Mouse (Mus musculus) cerebellum, postnatal 10 days (tissue): ENCODE measurements at regions not wholly inside any gene's neighbourhood (a gene's known extent, or its start where the extent isn't known, plus 50 kb on each side); places are given as distances from the start of the nearest gene placed in this dataset.
A peak's percentile ranks its signal among the peaks of the same experiment; 100 is the strongest.

Experiments used
- DNase-seq, 2 experiments: peaks; one replicate each; pipeline ENCODE4 v3.0.0; 2021; ENCODE audit warnings: mixed read lengths in 2 of 2

DNA sequence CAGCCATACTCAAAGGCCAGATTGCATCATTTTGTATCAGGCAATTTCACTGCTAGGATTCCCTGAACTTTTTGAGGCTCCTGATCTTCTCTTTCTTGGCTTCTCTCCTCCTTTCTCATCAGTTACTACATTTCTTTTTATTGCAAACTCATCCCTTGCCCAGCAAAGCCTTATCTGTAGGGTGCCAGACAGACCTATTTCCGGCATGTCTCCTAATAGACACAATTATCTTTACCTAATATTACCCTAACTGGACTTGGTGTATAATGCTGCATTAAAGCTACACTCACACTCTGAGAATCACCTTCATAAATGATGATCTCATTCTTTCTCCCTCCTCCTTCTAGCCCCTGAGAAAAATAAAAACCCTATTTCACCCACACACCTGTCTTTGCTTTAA lies 396.3 kb upstream of the Nrg3 start:
- no peak for DNase-seq

- no peak for DNase-seq
These were observed 394.3 kb upstream of the Nrg3 start for GRCm38 (mm10) chr14:39867163-39867562.

DNA sequence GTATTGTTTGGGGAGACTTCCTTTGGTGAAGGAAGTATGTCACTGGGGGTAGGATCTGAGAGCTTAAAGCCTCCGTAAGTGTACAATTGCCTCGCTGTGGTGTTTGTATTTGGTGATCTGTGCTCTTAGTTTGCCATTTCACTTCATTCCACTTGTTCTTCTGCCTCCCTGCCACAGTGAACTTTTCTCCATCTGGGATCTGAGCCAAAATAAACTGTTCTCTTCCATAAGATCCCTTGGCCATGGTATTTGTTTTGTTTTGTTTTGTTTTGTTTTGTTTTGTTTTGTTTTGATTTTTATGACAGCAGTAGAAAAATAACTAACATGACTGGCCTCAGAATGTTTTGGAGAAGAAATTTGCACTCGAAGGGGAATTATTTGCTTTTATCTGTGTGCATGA lies 387.3 kb upstream of the Nrg3 start:
- no peak for DNase-seq

DNA sequence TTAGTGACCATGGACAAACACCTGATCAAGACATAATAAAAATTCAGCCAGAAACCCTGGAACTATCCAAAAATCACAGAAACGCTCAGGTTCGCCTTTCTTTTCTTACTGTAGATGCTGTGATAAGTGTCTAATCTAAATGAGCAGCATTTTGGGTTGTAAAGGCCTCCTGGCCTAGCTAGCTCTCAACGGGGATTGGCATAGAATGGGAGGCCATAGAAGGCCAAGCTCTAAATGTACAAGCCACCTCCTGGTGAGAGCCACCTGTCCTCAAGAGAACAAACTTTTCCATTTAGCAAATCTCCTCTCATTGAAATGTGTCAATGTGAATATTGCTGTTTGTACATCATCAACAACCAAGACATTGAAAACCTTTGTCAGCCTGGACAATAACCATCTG lies 386.4 kb upstream of the Nrg3 start:
- DNase-seq: peak; percentile 19 to 37

GRCm38 (mm10) chr14:39853001-39853400 lies 380.1 kb upstream of the Nrg3 start:
- no peak for DNase-seq

DNA sequence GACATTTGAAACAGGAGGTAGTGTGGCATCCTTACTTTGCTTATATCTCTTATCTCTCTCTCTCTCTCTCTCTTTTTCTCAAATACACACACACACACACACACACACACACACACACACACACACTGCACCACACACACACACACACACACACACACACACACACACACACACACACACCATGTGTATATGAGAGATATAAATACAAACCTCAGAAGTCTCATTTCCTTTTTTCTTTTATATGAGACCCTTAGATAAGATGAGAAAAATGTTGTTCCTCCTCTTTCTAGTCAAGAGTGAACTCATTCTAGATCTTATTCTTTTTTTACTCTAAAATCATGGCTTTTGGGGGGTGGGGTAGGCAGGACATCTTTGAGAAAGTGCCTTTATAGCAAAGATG lies 379.6 kb upstream of the Nrg3 start:
- no peak for DNase-seq
